Mouse (Mus musculus) MEL (cell line): Measurements from ENCODE around the gene Lypd6b. TPM values are rescaled to one million over a fixed set of nuclear protein-coding genes. Genes with fewer than 3 reads are reported as not detected.

Experiments
- DNase-seq: peaks from one replicate; pipeline ENCODE4 v3.0.0; 2011; ENCODE audit warnings: low read depth, low spot score
- H3K27ac ChIP-seq: 2 replicates; pipeline ENCODE4 v1.5.1; 2012; ENCODE audit warnings: low read depth, mild to moderate bottlenecking, control low read depth, low read length, moderate library complexity; ENCODE audit not compliant: control insufficient read depth
- H3K27me3 ChIP-seq, 2 experiments: fragments of 150-350 bp in 1 of 2; sonication (generic) in 1 of 2; 2 replicates each; pipeline ENCODE4 v1.6.1; 2012; ENCODE audit warnings: low read length in 2 of 2, mild to moderate bottlenecking in 2 of 2, improper control_type of control experiment in 1 of 2, moderate library complexity in 1 of 2; ENCODE audit not compliant: insufficient read depth in 2 of 2, control insufficient read depth in 1 of 2
- H3K36me3 ChIP-seq, 2 experiments: 2 replicates each; pipeline ENCODE4 v1.6.1; 2012 to 2014; ENCODE audit warnings: low read length in 2 of 2, improper control_type of control experiment in 1 of 2, inconsistent platforms in 1 of 2, mild to moderate bottlenecking in 1 of 2; ENCODE audit not compliant: insufficient read depth in 2 of 2, control insufficient read depth in 1 of 2
- H3K4me1 ChIP-seq, 2 experiments: fragments of 150-350 bp in 1 of 2; sonication (generic) in 1 of 2; 2 replicates each; pipeline ENCODE4 v1.6.1; 2012; ENCODE audit warnings: low read length in 2 of 2, improper control_type of control experiment in 1 of 2, mild to moderate bottlenecking in 1 of 2; ENCODE audit not compliant: insufficient read depth in 2 of 2, control insufficient read depth in 1 of 2
- H3K4me3 ChIP-seq, 2 experiments: fragments of 150-350 bp in 1 of 2; sonication (generic) in 1 of 2; 2 replicates each; pipeline ENCODE4 v1.5.1; 2012; ENCODE audit warnings: low read depth in 2 of 2, low read length in 2 of 2, mild to moderate bottlenecking in 2 of 2, moderate library complexity in 2 of 2, control low read depth in 1 of 2, improper control_type of control experiment in 1 of 2; ENCODE audit not compliant: control insufficient read depth in 1 of 2, insufficient read depth in 1 of 2
- H3K79me2 ChIP-seq: 2 replicates; pipeline ENCODE4 v1.6.1; 2012; ENCODE audit warnings: mild to moderate bottlenecking, low read length, moderate library complexity; ENCODE audit not compliant: control insufficient read depth, poor library complexity, insufficient read depth
- H3K9ac ChIP-seq: 2 replicates; pipeline ENCODE4 v1.6.1; 2012; ENCODE audit warnings: low read depth, mild to moderate bottlenecking, control low read depth, low read length, moderate library complexity; ENCODE audit not compliant: control insufficient read depth, poor library complexity, severe bottlenecking
- H3K9me3 ChIP-seq: fragments of 150-350 bp; sonication (generic); replicated peaks from 2 replicates; pipeline ENCODE4 v1.6.1; 2012; ENCODE audit warnings: mild to moderate bottlenecking, low read length, improper control_type of control experiment, moderate library complexity; ENCODE audit not compliant: insufficient read depth
- CHD1 ChIP-seq: IDR thresholded peaks from 2 replicates; pipeline ENCODE4 v1.6.1; 2012; ENCODE audit warnings: low read depth, mild to moderate bottlenecking, inconsistent platforms, low read length, improper control_type of control experiment
- ELF1 ChIP-seq: IDR thresholded peaks from 2 replicates; pipeline ENCODE4 v1.6.1; 2014; ENCODE audit warnings: low read depth, mild to moderate bottlenecking, inconsistent platforms, low read length, improper control_type of control experiment, moderate library complexity
- EP300 ChIP-seq, 2 experiments: IDR thresholded peaks; 2 replicates each; pipeline ENCODE4 v1.6.1; 2011; ENCODE audit warnings: improper control_type of control experiment in 2 of 2, low read length in 2 of 2, low read depth in 1 of 2, mild to moderate bottlenecking in 1 of 2
- ETS1 ChIP-seq: IDR thresholded peaks from 2 replicates; pipeline ENCODE4 v1.6.1; 2012; ENCODE audit warnings: low read depth, mild to moderate bottlenecking, inconsistent platforms, low read length, improper control_type of control experiment, moderate library complexity
- JUND ChIP-seq: IDR thresholded peaks from 2 replicates; pipeline ENCODE4 v1.6.1; 2011; ENCODE audit warnings: low read depth, mild to moderate bottlenecking, improper control_type of control experiment, low read length
- MAFK ChIP-seq: IDR thresholded peaks from 2 replicates; pipeline ENCODE4 v1.6.1; 2011; ENCODE audit warnings: low read depth, mild to moderate bottlenecking, low read length, improper control_type of control experiment, borderline replicate concordance
- MAZ ChIP-seq: IDR thresholded peaks from 2 replicates; pipeline ENCODE4 v1.6.1; 2012; ENCODE audit warnings: low read depth, mild to moderate bottlenecking, inconsistent platforms, low read length, improper control_type of control experiment
- NELFE ChIP-seq: IDR thresholded peaks from 2 replicates; pipeline ENCODE4 v1.6.1; 2011; ENCODE audit warnings: low read depth, low read length, improper control_type of control experiment
- NRF1 ChIP-seq: IDR thresholded peaks from 2 replicates; pipeline ENCODE4 v1.6.1; 2014; ENCODE audit warnings: low read depth, mild to moderate bottlenecking, inconsistent platforms, low read length, improper control_type of control experiment, moderate library complexity; ENCODE audit not compliant: poor library complexity, insufficient read depth, severe bottlenecking
- POLR2AphosphoS2 ChIP-seq: IDR thresholded peaks from 2 replicates; pipeline ENCODE4 v1.6.1; 2011; ENCODE audit warnings: low read length, improper control_type of control experiment
- POLR2AphosphoS5 ChIP-seq: IDR thresholded peaks from 2 replicates; pipeline ENCODE4 v1.6.1; 2012; ENCODE audit warnings: low read depth, borderline replicate concordance, mild to moderate bottlenecking, inconsistent platforms, low read length, moderate library complexity, mixed read lengths
- RAD21 ChIP-seq: IDR thresholded peaks from 2 replicates; pipeline ENCODE4 v1.6.1; 2011; ENCODE audit warnings: mild to moderate bottlenecking, low read depth, low read length, improper control_type of control experiment
- RCOR1 ChIP-seq: IDR thresholded peaks from 2 replicates; pipeline ENCODE4 v1.6.1; 2012; ENCODE audit warnings: low read depth, mild to moderate bottlenecking, inconsistent platforms, low read length, improper control_type of control experiment
- SIN3A ChIP-seq: IDR thresholded peaks from 2 replicates; pipeline ENCODE4 v1.6.1; 2012; ENCODE audit warnings: low read length, improper control_type of control experiment, inconsistent platforms
- SMC3 ChIP-seq: IDR thresholded peaks from 2 replicates; pipeline ENCODE4 v1.6.1; 2011; ENCODE audit warnings: low read depth, low read length, improper control_type of control experiment
- TBP ChIP-seq: IDR thresholded peaks from 2 replicates; pipeline ENCODE4 v1.8.0; 2011; ENCODE audit warnings: low read depth, low read length, improper control_type of control experiment
- UBTF ChIP-seq: IDR thresholded peaks from 2 replicates; pipeline ENCODE4 v1.6.1; 2012; ENCODE audit warnings: low read depth, mild to moderate bottlenecking, inconsistent platforms, low read length, improper control_type of control experiment, moderate library complexity, borderline replicate concordance; ENCODE audit not compliant: insufficient read depth
- ZC3H11A ChIP-seq: IDR thresholded peaks from 2 replicates; pipeline ENCODE4 v1.6.1; 2012; ENCODE audit warnings: low read depth, mild to moderate bottlenecking, inconsistent platforms, low read length, improper control_type of control experiment
- ZKSCAN1 ChIP-seq: IDR thresholded peaks from 2 replicates; pipeline ENCODE4 v1.6.1; 2012; ENCODE audit warnings: low read depth, mild to moderate bottlenecking, inconsistent platforms, low read length, improper control_type of control experiment, moderate library complexity
- polyA plus RNA-seq, 2 experiments: library from polyadenylated mRNA; stranded (reverse) in 1 of 2; unstranded in 1 of 2; fragments of >175 nt in 1 of 2; fragments of >200 nt in 1 of 2; gene quantifications; 2 replicates each; pipeline versions ENCODE4 v1.2.1 to v1.2.4; 2012; ENCODE audit warnings: low replicate concordance in 2 of 2, low read depth in 1 of 2; ENCODE audit not compliant: insufficient read length in 2 of 2, insufficient read depth in 1 of 2, missing spikeins in 1 of 2
- total RNA-seq: library from RNA; depleted of rRNA; stranded (reverse); fragments of 300-350 nt; gene quantifications from 2 replicates; pipeline ENCODE4 v1.2.3, GENCODE M21; 2012

The Lypd6b gene
- total and polyA plus RNA-seq, 3 experiments: not detected

DNA sequence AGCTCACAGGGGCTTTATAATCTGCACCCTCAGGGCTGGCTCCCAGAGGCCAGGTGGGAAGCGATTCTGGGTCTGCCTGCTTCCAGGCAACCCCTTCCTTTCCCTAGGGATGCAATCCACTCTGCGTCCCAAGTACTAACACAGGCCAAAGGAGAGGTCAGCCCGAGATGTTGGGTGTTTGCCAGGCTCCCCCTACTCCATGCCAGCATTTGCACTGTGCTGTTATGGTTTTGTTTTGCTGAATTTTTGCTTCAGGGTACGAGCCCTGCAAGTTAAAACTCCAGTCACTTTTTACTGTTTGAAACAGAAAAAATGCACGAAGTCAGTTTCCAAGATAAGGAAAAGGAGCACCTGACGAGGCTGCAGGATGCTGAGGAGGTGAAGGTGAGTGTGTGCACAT lies 46.5 kb upstream of the Lypd6b start:
- Histone ChIP-seq H3K9ac (no peak overlapping the region), H3K36me3 (peaks cover 0 to 2% of the 10 kb centered on the region in 2 experiments; a peak in 1 of 4 replicates)
- TF ChIP-seq POLR2AphosphoS2 (no peak), POLR2AphosphoS5 (no peak), RCOR1 (no peak), NELFE (no peak), JUND (no peak), MAFK (no peak), ELF1 (no peak), ETS1 (no peak), ZC3H11A (no peak)
- TF ChIP-seq, all 39 proteins: peak for 0
- no peaks in the 10 kb centered on the region for H3K27me3 ChIP-seq
- H3K27ac ChIP-seq: no peak overlapping the region
- H3K9me3 ChIP-seq: no peaks in the 10 kb centered on the region
- DNase-seq: no peak
- no peak overlapping the region for H3K4me3 ChIP-seq
- H3K4me1 ChIP-seq: peaks cover 0 to 10% of the 10 kb centered on the region in 2 experiments; a peak in 2 of 4 replicates
- no peaks in the 10 kb centered on the region for H3K79me2 ChIP-seq

DNA sequence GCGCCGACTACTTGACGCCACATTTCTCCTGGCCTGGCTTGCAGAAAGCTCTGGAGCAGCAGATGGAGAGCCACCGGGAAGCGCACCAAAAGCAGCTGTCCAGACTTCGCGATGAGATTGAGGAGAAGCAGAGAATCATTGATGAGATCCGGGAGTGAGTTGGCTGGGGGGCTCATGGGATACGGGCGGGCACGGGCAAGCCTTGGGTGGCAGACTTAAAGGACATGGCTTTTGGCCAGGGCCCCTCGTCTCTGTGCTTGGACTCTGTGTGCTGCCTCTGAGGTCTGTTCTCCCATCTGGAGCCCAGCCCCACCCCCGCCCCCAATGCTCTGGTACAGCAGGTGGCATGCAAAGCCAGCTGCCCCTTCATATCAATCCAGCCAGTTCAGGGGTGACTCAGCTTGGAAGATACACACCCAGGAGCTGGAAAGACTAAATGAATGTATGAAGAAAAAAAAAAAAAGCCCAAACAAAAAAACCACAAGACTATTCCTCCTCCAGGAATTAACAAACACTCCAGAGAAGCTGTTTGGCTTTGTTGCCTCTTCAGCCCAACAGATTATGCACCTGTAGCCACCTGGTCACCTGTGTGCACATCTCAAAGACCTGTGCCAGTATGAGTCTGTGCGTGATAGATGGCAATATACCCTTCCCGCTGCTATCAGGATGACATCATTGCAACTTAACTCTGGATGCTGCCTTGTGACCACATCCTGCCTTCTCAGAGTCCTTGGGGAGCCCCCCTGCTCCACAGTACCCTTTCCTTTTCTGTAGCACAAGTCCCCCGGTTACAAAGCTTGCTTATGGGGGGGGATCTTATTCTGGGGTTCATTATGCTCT lies 45.4 kb upstream of the Lypd6b start:
- no peak for DNase-seq
- TF ChIP-seq CHD1: no peak
- no peak for TF ChIP-seq NRF1
- TF ChIP-seq ZKSCAN1: no peak
- no peak for TF ChIP-seq TBP
- TF ChIP-seq NELFE: no peak
- TF ChIP-seq SMC3: no peak
- TF ChIP-seq POLR2AphosphoS2: no peak
- no peak for TF ChIP-seq MAZ
- TF ChIP-seq RAD21: no peak
- TF ChIP-seq SIN3A: no peak
- TF ChIP-seq ELF1: no peak
- TF ChIP-seq JUND: no peak
- TF ChIP-seq UBTF: no peak
- TF ChIP-seq EP300 (IDR thresholded peaks at IDR 0.05; ENCODE audit: low read depth in 1 of 2, low read length in 2 of 2): no peak
- no peak for TF ChIP-seq MAFK
- Histone ChIP-seq H3K4me1 (peaks cover 0 to 10% of the 10 kb centered on the region in 2 experiments; a peak in 2 of 4 replicates), H3K9me3 (no peaks in the 10 kb centered on the region), H3K27ac (no peak overlapping the region), H3K27me3 (no peaks in the 10 kb centered on the region), H3K4me3 (no peak overlapping the region), H3K79me2 (no peaks in the 10 kb centered on the region), H3K9ac (no peak overlapping the region), H3K36me3 (peaks cover 0 to 2% of the 10 kb centered on the region in 2 experiments; a peak in 1 of 4 replicates)
